Mouse (Mus musculus) CH12.LX (cell line): Measurements from ENCODE around the gene Snrpd3. TPM values are rescaled to one million over a fixed set of nuclear protein-coding genes. Genes with fewer than 3 reads are reported as not detected.

ENCODE experiments used
- DNase-seq: peaks from one replicate; pipeline ENCODE4 v3.0.0-alpha.2; 2013; ENCODE audit errors: extremely low read depth
- H3K27ac ChIP-seq: 2 replicates; pipeline ENCODE4 v1.5.1; 2012; ENCODE audit warnings: low read depth, mild to moderate bottlenecking, control low read depth, moderate library complexity; ENCODE audit not compliant: insufficient read depth
- H3K27me3 ChIP-seq: replicated peaks from 2 replicates; pipeline ENCODE3; 2012; ENCODE audit warnings: inconsistent platforms
- H3K36me3 ChIP-seq, 2 experiments: replicated peaks in 1 of 2; 2 replicates each; pipeline versions ENCODE3 to v1.6.1; 2012; ENCODE audit warnings: inconsistent platforms in 1 of 2, low read length in 1 of 2, mild to moderate bottlenecking in 1 of 2, mixed read lengths in 1 of 2, moderate library complexity in 1 of 2; ENCODE audit not compliant: control insufficient read depth in 1 of 2, insufficient read depth in 1 of 2
- H3K4me1 ChIP-seq, 2 experiments: 2 replicates each; pipeline ENCODE4 v1.6.1; 2012; ENCODE audit warnings: inconsistent platforms in 1 of 2, moderate library complexity in 1 of 2; ENCODE audit not compliant: insufficient read depth in 2 of 2, control insufficient read depth in 1 of 2
- H3K4me2 ChIP-seq: 2 replicates; pipeline ENCODE4 v1.6.1; 2012; ENCODE audit warnings: low read depth, mild to moderate bottlenecking, control low read depth; ENCODE audit not compliant: poor library complexity, insufficient read depth, severe bottlenecking
- H3K4me3 ChIP-seq, 3 experiments: fragments of 150-350 bp in 1 of 3; sonication (generic) in 1 of 3; replicated peaks in 1 of 3; 2 replicates each; pipeline versions ENCODE3 to v1.5.1; 2011 to 2012; ENCODE audit warnings: low read depth in 2 of 3, low read length in 2 of 3, mild to moderate bottlenecking in 2 of 3, moderate library complexity in 2 of 3, control low read depth in 1 of 3, improper control_type of control experiment in 1 of 3, inconsistent platforms in 1 of 3, mixed read lengths in 1 of 3; ENCODE audit not compliant: poor library complexity in 1 of 3
- H3K79me2 ChIP-seq: replicated peaks from 2 replicates; pipeline ENCODE4 v1.6.1; 2012; ENCODE audit warnings: mild to moderate bottlenecking, moderate library complexity; ENCODE audit not compliant: control insufficient read depth, poor library complexity, insufficient read depth, severe bottlenecking; ENCODE audit errors: extremely low read depth
- H3K9ac ChIP-seq: 2 replicates; pipeline ENCODE4 v1.6.1; 2012; ENCODE audit warnings: low read depth, mild to moderate bottlenecking, control low read depth, moderate library complexity; ENCODE audit not compliant: insufficient read depth
- H3K9me3 ChIP-seq: replicated peaks from 2 replicates; pipeline ENCODE3; 2012; ENCODE audit warnings: low read length, inconsistent platforms, mixed read lengths
- BHLHE40 ChIP-seq: IDR thresholded peaks from 2 replicates; pipeline ENCODE4 v1.6.1; 2011; ENCODE audit warnings: mild to moderate bottlenecking, low read depth, low read length, improper control_type of control experiment
- CHD1 ChIP-seq: IDR thresholded peaks from 2 replicates; pipeline ENCODE4 v1.6.1; 2012; ENCODE audit warnings: low read depth, low read length, improper control_type of control experiment, inconsistent platforms
- ETS1 ChIP-seq: conservative IDR thresholded peaks from 2 replicates; pipeline ENCODE4 v1.6.1; 2012; ENCODE audit warnings: low read depth, mild to moderate bottlenecking, inconsistent platforms, low read length, improper control_type of control experiment, moderate library complexity
- IRF4 ChIP-seq: IDR thresholded peaks from 2 replicates; pipeline ENCODE4 v1.6.1; 2014; ENCODE audit warnings: low read depth, mild to moderate bottlenecking, inconsistent platforms, low read length, improper control_type of control experiment
- JUN ChIP-seq: IDR thresholded peaks from 2 replicates; pipeline ENCODE4 v1.6.1; 2011; ENCODE audit warnings: low read depth, mild to moderate bottlenecking, low read length, improper control_type of control experiment, moderate library complexity; ENCODE audit not compliant: insufficient read depth
- KAT2A ChIP-seq: IDR thresholded peaks from 2 replicates; pipeline ENCODE4 v1.6.1; 2012; ENCODE audit warnings: low read length, improper control_type of control experiment, inconsistent platforms; ENCODE audit not compliant: insufficient replicate concordance
- MAFK ChIP-seq: IDR thresholded peaks from 2 replicates; pipeline ENCODE4 v1.6.1; 2011; ENCODE audit warnings: low read length, improper control_type of control experiment; ENCODE audit not compliant: insufficient replicate concordance
- MAX ChIP-seq: IDR thresholded peaks from 2 replicates; pipeline ENCODE4 v1.6.1; 2011; ENCODE audit warnings: low read length, improper control_type of control experiment
- MXI1 ChIP-seq: IDR thresholded peaks from 2 replicates; pipeline ENCODE4 v1.6.1; 2011; ENCODE audit warnings: mild to moderate bottlenecking, low read depth, low read length, improper control_type of control experiment
- MYC ChIP-seq: IDR thresholded peaks from 2 replicates; pipeline ENCODE4 v1.6.1; 2011; ENCODE audit warnings: low read depth, mild to moderate bottlenecking, improper control_type of control experiment, low read length
- NELFE ChIP-seq: IDR thresholded peaks from 2 replicates; pipeline ENCODE4 v1.6.1; 2011; ENCODE audit warnings: low read depth, low read length, improper control_type of control experiment
- NRF1 ChIP-seq: IDR thresholded peaks from 2 replicates; pipeline ENCODE4 v1.6.1; 2014; ENCODE audit warnings: low read depth, mild to moderate bottlenecking, inconsistent platforms, low read length, improper control_type of control experiment, moderate library complexity
- PAX5 ChIP-seq: IDR thresholded peaks from 2 replicates; pipeline ENCODE4 v1.6.1; 2012; ENCODE audit warnings: low read length, inconsistent platforms, mixed read lengths
- POLR2AphosphoS2 ChIP-seq: IDR thresholded peaks from 2 replicates; pipeline ENCODE4 v1.6.1; 2011; ENCODE audit warnings: low read depth, low read length, improper control_type of control experiment
- RAD21 ChIP-seq: IDR thresholded peaks from 2 replicates; pipeline ENCODE4 v1.6.1; 2011; ENCODE audit warnings: low read depth, mild to moderate bottlenecking, low read length, improper control_type of control experiment, moderate library complexity
- SIN3A ChIP-seq: IDR thresholded peaks from 2 replicates; pipeline ENCODE4 v1.6.1; 2012; ENCODE audit warnings: low read length, improper control_type of control experiment, inconsistent platforms
- TBP ChIP-seq: conservative IDR thresholded peaks from 2 replicates; pipeline ENCODE4 v1.6.1; 2011; ENCODE audit warnings: low read depth, low read length, improper control_type of control experiment
- TCF12 ChIP-seq: IDR thresholded peaks from 2 replicates; pipeline ENCODE4 v1.6.1; 2014; ENCODE audit warnings: low read depth, mild to moderate bottlenecking, inconsistent platforms, low read length, improper control_type of control experiment
- UBTF ChIP-seq: IDR thresholded peaks from 2 replicates; pipeline ENCODE4 v1.6.1; 2012; ENCODE audit warnings: low read depth, mild to moderate bottlenecking, inconsistent platforms, low read length, improper control_type of control experiment, moderate library complexity
- ZC3H11A ChIP-seq: IDR thresholded peaks from 2 replicates; pipeline ENCODE4 v1.6.1; 2012; ENCODE audit warnings: low read depth, mild to moderate bottlenecking, inconsistent platforms, low read length, improper control_type of control experiment
- ZNF384 ChIP-seq: IDR thresholded peaks from 2 replicates; pipeline ENCODE4 v1.6.1; 2012; ENCODE audit warnings: low read depth, low read length, improper control_type of control experiment, inconsistent platforms
- dilution Hi-C: fragments of 300-500 bp; cut with MboI; formaldehyde crosslinking; loops from 2 replicates; pipeline ENCODE4 v1.14.3; 2020; ENCODE audit warnings: low sequenced_read_pairs; ENCODE audit not compliant: extremely low pct_unique_long_range_greater_than_20kb, extremely low pct_ligation_motif_present
- in situ Hi-C: fragments of 300-500 bp; cut with MboI; formaldehyde crosslinking; loops from 3 replicates; pipeline ENCODE4 v1.14.3; 2019; ENCODE audit warnings: low sequenced_read_pairs, low pct_ligation_motif_present, low pct_unique_long_range_greater_than_20kb, mixed read lengths
- polyA plus RNA-seq: library from polyadenylated mRNA; unstranded; fragments of >175 nt; gene quantifications from 2 replicates; pipeline ENCODE4 v1.2.1, GENCODE M21; 2012; ENCODE audit warnings: low read depth; ENCODE audit not compliant: insufficient read length
- total RNA-seq, 2 experiments: library from RNA; depleted of rRNA; stranded (reverse); fragments of 300-350 nt in 1 of 2; fragments of >200 nt in 1 of 2; gene quantifications; 2 replicates each; pipeline ENCODE4 v1.2.3; 2012 to 2014

Gene Snrpd3
- total and polyA plus RNA-seq, 3 experiments: 57.8 to 554 (median 101) TPM

DNA sequence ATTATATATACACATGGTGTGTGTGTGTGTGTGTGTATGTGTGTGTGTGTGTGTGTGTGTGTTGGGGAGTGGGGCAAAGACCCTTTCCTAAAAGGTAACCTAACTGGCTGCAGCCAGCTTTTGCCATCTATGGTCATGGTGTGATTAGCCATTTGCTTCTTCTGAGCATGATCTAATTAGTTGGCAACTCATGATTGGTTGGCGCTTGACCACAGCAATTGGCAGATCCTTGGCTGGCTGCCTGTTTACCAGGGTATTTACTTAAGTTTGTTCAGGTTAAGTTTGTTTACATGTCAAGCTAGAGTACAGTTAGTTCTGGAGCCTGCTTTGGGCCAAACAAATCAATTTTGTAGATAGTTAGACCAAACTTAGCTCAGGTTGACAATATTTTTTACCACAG lies 15.7 kb upstream of the Snrpd3 start:
- TF ChIP-seq NELFE (no peak), SIN3A (no peak), MXI1 (no peak), MYC (no peak), ZC3H11A (no peak), IRF4 (no peak), MAFK (no peak)
- Histone ChIP-seq H3K4me1 (peaks cover 2 to 12% of the 10 kb centered on the region in 2 experiments; a peak in 3 of 4 replicates), H3K4me3 (no peak overlapping the region), H3K9ac (no peak overlapping the region), H3K4me2 (no peak overlapping the region), H3K27ac (no peak overlapping the region), H3K79me2 (no peaks in the 10 kb centered on the region), H3K27me3 (no peaks in the 10 kb centered on the region), H3K36me3 (peaks cover 0 to 6% of the 10 kb centered on the region in 2 experiments), H3K9me3 (no peaks in the 10 kb centered on the region)
- in situ Hi-C loops (loop anchor here (10.0 kb wide), 1 partner anchor 57 kb away; no protein-coding TSS in a partner anchor), dilution Hi-C loops (no loop called here)
- no peak for DNase-seq

- Histone ChIP-seq H3K27ac (no peak overlapping the region), H3K36me3 (peaks cover 14 to 26% of the 10 kb centered on the region in 2 experiments)
- dilution Hi-C loops: no loop called here
Observed at GRCm38 (mm10) chr10:75503692-75504091, 13.7 kb upstream of the Snrpd3 start.

More at GRCm38 (mm10) chr10:75503692-75504091, 13.7 kb upstream of the Snrpd3 start:
- no peak for DNase-seq
- no peak overlapping the region for H3K9ac ChIP-seq
- no peak overlapping the region for H3K4me2 ChIP-seq
- no peaks in the 10 kb centered on the region for H3K27me3 ChIP-seq
- in situ Hi-C loops: loop anchor here (10.0 kb wide), 1 partner anchor 59 kb away; no protein-coding TSS in a partner anchor
- no peaks in the 10 kb centered on the region for H3K79me2 ChIP-seq
- peaks cover 7 to 12% of the 10 kb centered on the region in 2 experiments for H3K4me1 ChIP-seq
- TF ChIP-seq ZC3H11A (no peak), KAT2A (no peak), ZNF384 (no peak), CHD1 (no peak), MAFK (no peak), IRF4 (no peak), ETS1 (no peak), TCF12 (no peak), UBTF (no peak), POLR2AphosphoS2 (no peak), JUN (no peak), TBP (no peak), NRF1 (no peak), NELFE (no peak), SIN3A (no peak), MAX (no peak), RAD21 (no peak), BHLHE40 (no peak), PAX5 (no peak)
- H3K4me3 ChIP-seq: no peak overlapping the region
- H3K9me3 ChIP-seq: no peaks in the 10 kb centered on the region
